Comparison of ENCODE assay signal across 29 mouse cellular contexts in genomic region chr2:127740756-127741519, GRCm38 (mm10). TPM values are rescaled to one million over a fixed set of nuclear protein-coding genes. Genes with fewer than 3 reads are reported as not detected.
DNase-seq lines count a peak whose midpoint lies in the region; ATAC-seq lines count a peak whose summit lies in the region.
"Had no signal": no experiment of that assay in that cellular context is flagged by ENCODE, and none has a peak within 500 bp of the region (broad histone marks: within the 10 kb centered on the region; RNA-seq: fewer than 3 reads in every experiment).

No protein-coding gene starts in this region.

- ATAC-seq in intestine, embryonic 16.5 days: peak; percentile 80
- ATAC-seq in erythroblast, adult 5-6 weeks (replicated peaks; ENCODE audit: low FRiP score, poor library complexity, severe bottlenecking): no peak
- ATAC-seq: forebrain, embryonic 13.5 days; hindbrain, embryonic 16.5 days; liver, embryonic 12.5 days; Patski had no signal

- peaks cover 5% of the 10 kb centered on the region; the same call in 1 of the 2 replicates for H3K4me1 ChIP-seq in intestine, embryonic 16.5 days (ENCODE audit: control insufficient read depth, insufficient read depth, low read length)
- H3K4me1 ChIP-seq: forebrain, embryonic 13.5 days; liver, embryonic 12.5 days; midbrain, embryonic 12.5 days; neural tube, embryonic 15.5 days had no signal

- H3K27ac ChIP-seq in intestine, embryonic 16.5 days (ENCODE audit: low read length): peak overlapping the region; percentile 17
- H3K27ac ChIP-seq: embryonic facial prominence, embryonic 10.5 days; forebrain, embryonic 13.5 days; heart, embryonic 10.5 days; limb, embryonic 10.5 days; liver, embryonic 12.5 days; macrophage; midbrain, embryonic 12.5 days; neural tube, embryonic 15.5 days; stomach, postnatal 0 days had no signal

- no peaks in the 10 kb centered on the region for H3K27me3 ChIP-seq in intestine, embryonic 16.5 days (replicated peaks; ENCODE audit: control insufficient read depth, insufficient read depth, low read length)
- H3K27me3 ChIP-seq: CH12.LX; forebrain, embryonic 13.5 days; liver, embryonic 12.5 days; midbrain, embryonic 12.5 days; neural tube, embryonic 15.5 days; Patski had no signal

- 80% methylated on average over 9 of the region's 9 CpGs for WGBS in intestine, embryonic 16.5 days

- H3K4me3 ChIP-seq in intestine, embryonic 16.5 days (ENCODE audit: low read length): no peak overlapping the region
- H3K4me3 ChIP-seq: embryonic facial prominence, embryonic 10.5 days; forebrain, embryonic 13.5 days; heart, embryonic 10.5 days; limb, embryonic 10.5 days; liver, embryonic 12.5 days; midbrain, embryonic 12.5 days; neural tube, embryonic 15.5 days had no signal

- H3K9me3 ChIP-seq in intestine, embryonic 16.5 days (ENCODE audit: control insufficient read depth, low read length): no peaks in the 10 kb centered on the region
- H3K9me3 ChIP-seq: embryonic facial prominence, embryonic 10.5 days; forebrain, embryonic 13.5 days; G1E; heart, embryonic 10.5 days; limb, embryonic 10.5 days; liver, embryonic 12.5 days; midbrain, embryonic 12.5 days; neural tube, embryonic 15.5 days had no signal

- no peak overlapping the region for H3K9ac ChIP-seq in intestine, embryonic 16.5 days (ENCODE audit: low read depth, low read length)
- H3K9ac ChIP-seq: forebrain, embryonic 13.5 days; liver, embryonic 12.5 days; midbrain, embryonic 12.5 days; neural tube, embryonic 15.5 days had no signal

- H3K4me2 ChIP-seq in intestine, embryonic 16.5 days (ENCODE audit: low read depth, low read length): no peak overlapping the region
- H3K4me2 ChIP-seq: forebrain, embryonic 13.5 days; liver, embryonic 12.5 days; midbrain, embryonic 12.5 days; neural tube, embryonic 15.5 days had no signal

- no peaks in the 10 kb centered on the region for H3K36me3 ChIP-seq in intestine, embryonic 16.5 days (ENCODE audit: control insufficient read depth, insufficient read depth, low read length)
- H3K36me3 ChIP-seq: G1E; heart, embryonic 10.5 days; liver, embryonic 12.5 days; neural tube, embryonic 15.5 days had no signal

- peak; percentile 54 for DNase-seq in embryo, embryonic 10 days (ENCODE audit: low spot score)
- DNase-seq in embryo, embryonic 9.5 days (ENCODE audit: extremely low spot score): no peak
- DNase-seq in 416B (ENCODE audit: low read depth): peak; percentile 36
- DNase-seq in adrenal gland, postnatal 36 days: peak; percentile 41 to 50
- no peak for DNase-seq in heart, adult 11 months
- DNase-seq in layer of hippocampus, postnatal 25 days (ENCODE audit: extremely low spot score in 1 of 2, low spot score in 1 of 2): no peak
- DNase-seq: B cell, adult 2 months; cerebellum, adult 18-20 months; cerebellum, postnatal 25 days; heart, postnatal 4 days; kidney, adult 11 months; lung, adult 2 months; thymus, adult 2 months; thymus, postnatal 4 days had no signal

RNA-seq across cellular contexts. Expression of gene Mall, which starts 11.2 kb away (rescaled TPM):
- 1 to 10 TPM in 1 of 2 experiments, under 1 TPM in 1; 0.86 to 2.2 TPM for total RNA-seq in adrenal gland, postnatal 36 days (2021)
- polyA plus RNA-seq in intestine, embryonic 16.5 days (2015; fragmentation: Nextera tagmentation; extraction: Ambion mirVana): 41.8 and 55.2 TPM in 2 replicates
- total RNA-seq in erythroblast, adult 5-6 weeks (2015; ENCODE audit: low replicate concordance): not detected in 2 replicates
- not detected in 2 replicates for total RNA-seq in erythroblast, adult 5-6 weeks (2017; ENCODE audit: low replicate concordance)
- under 1 TPM; 0.39 to 0.82 TPM for total RNA-seq in layer of hippocampus, postnatal 25 days (2021)
- total RNA-seq: CH12.LX, G1E had no signal
- polyA plus RNA-seq: G1E; liver, embryonic 12.5 days; macrophage had no signal

RNA-seq across cellular contexts. Expression of gene Nphp1, which starts 47.8 kb away (rescaled TPM):
- 10 to 100 TPM; 21.2 to 28.5 TPM for total RNA-seq in adrenal gland, postnatal 36 days (2021)
- polyA plus RNA-seq in intestine, embryonic 16.5 days (2015; fragmentation: Nextera tagmentation; extraction: Ambion mirVana): 16.3 and 17.6 TPM in 2 replicates
- 0.63 and 3.3 TPM in 2 replicates for total RNA-seq in erythroblast, adult 5-6 weeks (2015; ENCODE audit: low replicate concordance)
- 0.84 and 2.6 TPM in 2 replicates for total RNA-seq in erythroblast, adult 5-6 weeks (2017; ENCODE audit: low replicate concordance)
- 10 to 100 TPM; 18.8 to 23.4 TPM for total RNA-seq in layer of hippocampus, postnatal 25 days (2021)

RNA-seq across cellular contexts. Expression of gene Mtln, which starts 51.4 kb away (rescaled TPM):
- 100 to 1,000 TPM in 1 of 2 experiments, 10 to 100 TPM in 1; 82.9 to 114 TPM for total RNA-seq in adrenal gland, postnatal 36 days (2021)
- polyA plus RNA-seq in intestine, embryonic 16.5 days (2015; fragmentation: Nextera tagmentation; extraction: Ambion mirVana): 43.0 and 43.2 TPM in 2 replicates
- 1.7 and 5.6 TPM in 2 replicates for total RNA-seq in erythroblast, adult 5-6 weeks (2015; ENCODE audit: low replicate concordance)
- 2.1 and 7.9 TPM in 2 replicates for total RNA-seq in erythroblast, adult 5-6 weeks (2017; ENCODE audit: low replicate concordance)
- total RNA-seq in layer of hippocampus, postnatal 25 days (2021): 10 to 100 TPM; 48.6 to 59.2 TPM

Comparison
In these comparisons a context has a peak if more than half of its experiments do, and no peak if none do; other contexts are left out.
1. DNase-seq: peak in embryo, embryonic 10 days (single experiment), 416B (single experiment) and adrenal gland, postnatal 36 days (2 of 2); none in embryo, embryonic 9.5 days (single experiment), heart, adult 11 months (single experiment) and layer of hippocampus, postnatal 25 days (0 of 2).
2. RNA of gene Nphp1, which starts 47.8 kb away (total RNA-seq): 21.2 to 28.5 TPM in adrenal gland, postnatal 36 days and 18.8 to 23.4 TPM in layer of hippocampus, postnatal 25 days; 0.63 to 3.3 TPM in erythroblast, adult 5-6 weeks; every median in the first group is over 4 times any median in the second.
3. RNA of gene Mtln, which starts 51.4 kb away (total RNA-seq): 82.9 to 114 TPM in adrenal gland, postnatal 36 days and 48.6 to 59.2 TPM in layer of hippocampus, postnatal 25 days; 1.7 to 7.9 TPM in erythroblast, adult 5-6 weeks; every median in the first group is over 4 times any median in the second.